Mouse (Mus musculus) embryonic facial prominence, embryonic 13.5 days (tissue): Measurements from ENCODE around the gene Rorb. TPM values are rescaled to one million over a fixed set of nuclear protein-coding genes. Genes with fewer than 3 reads are reported as not detected.

Source experiments
- ATAC-seq: fragments of 200-750 bp; cut with Nextera tagmentation; 2 replicates; pipeline ENCODE4 v1.8.0; 2017; ENCODE audit warnings: low read depth; ENCODE audit not compliant: insufficient number of reproducible peaks, insufficient read depth, low FRiP score, low TSS enrichment
- H3K27ac ChIP-seq: fragments of 300-500 bp; sonication (generic); 2 replicates; pipeline ENCODE4 v1.5.1; 2015; ENCODE audit warnings: moderate library complexity, mild to moderate bottlenecking, inconsistent platforms
- H3K27me3 ChIP-seq: fragments of 300-500 bp; sonication (generic); 2 replicates; pipeline ENCODE4 v1.6.1; 2015; ENCODE audit warnings: mild to moderate bottlenecking, inconsistent platforms
- H3K36me3 ChIP-seq: fragments of 300-500 bp; sonication (generic); 2 replicates; pipeline ENCODE4 v1.6.1; 2015; ENCODE audit warnings: mild to moderate bottlenecking, inconsistent platforms
- H3K4me1 ChIP-seq: fragments of 300-500 bp; sonication (generic); 2 replicates; pipeline ENCODE4 v1.6.1; 2015; ENCODE audit warnings: inconsistent platforms
- H3K4me2 ChIP-seq: fragments of 300-500 bp; sonication (generic); 2 replicates; pipeline ENCODE4 v1.6.1; 2015; ENCODE audit warnings: moderate library complexity, mild to moderate bottlenecking, inconsistent platforms
- H3K4me3 ChIP-seq: fragments of 300-500 bp; sonication (generic); 2 replicates; pipeline ENCODE4 v1.5.1; 2015; ENCODE audit warnings: mild to moderate bottlenecking, inconsistent platforms
- H3K9ac ChIP-seq: fragments of 300-500 bp; sonication (generic); 2 replicates; pipeline ENCODE4 v1.6.1; 2015; ENCODE audit warnings: mild to moderate bottlenecking, inconsistent platforms
- H3K9me3 ChIP-seq: fragments of 300-500 bp; sonication (generic); 2 replicates; pipeline ENCODE4 v1.6.1; 2016; ENCODE audit warnings: inconsistent platforms
- WGBS: fragments of 180-500 bp; shearing (Covaris S2); methylation state at CpG from one replicate; pipeline ENCODE4 v1.1.7; 2015; ENCODE audit warnings: mixed read lengths; 5-methylcytosine and 5-hydroxymethylcytosine counted together
- polyA plus RNA-seq: library from polyadenylated mRNA; unstranded; fragments of >200 nt; fragmentation: Nextera tagmentation; extraction: Ambion mirVana; gene quantifications from 2 replicates; pipeline ENCODE4 v1.2.1, GENCODE M21; 2015

The Rorb gene
- polyA plus RNA-seq, 1 experiment from 2014 or later: 2.2 TPM

GRCm38 (mm10) chr19:19004023-19004656 is 106.9 kb downstream of the Rorb start:
- Histone ChIP-seq H3K4me2 (no peak overlapping the region), H3K9ac (no peak overlapping the region), H3K36me3 (no peaks in the 10 kb centered on the region), H3K9me3 (no peaks in the 10 kb centered on the region), H3K4me1 (no peaks in the 10 kb centered on the region; the same call in 1 of the 2 replicates), H3K27me3 (no peaks in the 10 kb centered on the region), H3K27ac (no peak overlapping the region), H3K4me3 (no peak overlapping the region)
- ATAC-seq: no peak
- 65% methylated on average over 8 of the region's 11 CpGs for WGBS

- 90% methylated on average over 8 of the region's 8 CpGs for WGBS
Measured at GRCm38 (mm10) chr19:18998966-18999365, 112.0 kb downstream of the Rorb start.

GRCm38 (mm10) chr19:18997711-18998110 is 113.3 kb downstream of the Rorb start:
- Histone ChIP-seq H3K4me1 (no peaks in the 10 kb centered on the region), H3K9ac (no peak overlapping the region), H3K4me3 (no peak overlapping the region), H3K27ac (no peak overlapping the region), H3K4me2 (no peak overlapping the region), H3K36me3 (no peaks in the 10 kb centered on the region), H3K27me3 (no peaks in the 10 kb centered on the region), H3K9me3 (no peaks in the 10 kb centered on the region)
- 49% methylated on average over 1 of the region's 1 CpGs for WGBS
- no peak for ATAC-seq

More at GRCm38 (mm10) chr19:18998966-18999365, 112.0 kb downstream of the Rorb start:
- H3K4me3 ChIP-seq: no peak overlapping the region
- no peak overlapping the region for H3K27ac ChIP-seq
- H3K4me1 ChIP-seq: no peaks in the 10 kb centered on the region
- H3K9me3 ChIP-seq: no peaks in the 10 kb centered on the region
- no peak overlapping the region for H3K4me2 ChIP-seq
- H3K9ac ChIP-seq: no peak overlapping the region
- no peak for ATAC-seq
- no peaks in the 10 kb centered on the region for H3K36me3 ChIP-seq
- H3K27me3 ChIP-seq: no peaks in the 10 kb centered on the region

- no peak overlapping the region for H3K27ac ChIP-seq
- no peaks in the 10 kb centered on the region for H3K4me1 ChIP-seq
- no peak for ATAC-seq
- H3K27me3 ChIP-seq: no peaks in the 10 kb centered on the region
- 69% methylated on average over 5 of the region's 5 CpGs for WGBS
- no peak overlapping the region for H3K4me2 ChIP-seq
- no peaks in the 10 kb centered on the region for H3K9me3 ChIP-seq
- H3K36me3 ChIP-seq: no peaks in the 10 kb centered on the region
- no peak overlapping the region for H3K4me3 ChIP-seq
- H3K9ac ChIP-seq: no peak overlapping the region
Measured at GRCm38 (mm10) chr19:18979996-18980395, 131.0 kb downstream of the Rorb start.

GRCm38 (mm10) chr19:18974796-18975660 is 136.0 kb downstream of the Rorb start:
- Histone ChIP-seq H3K4me1 (no peaks in the 10 kb centered on the region), H3K4me3 (no peak overlapping the region), H3K27me3 (no peaks in the 10 kb centered on the region), H3K36me3 (no peaks in the 10 kb centered on the region), H3K9me3 (no peaks in the 10 kb centered on the region), H3K27ac (no peak overlapping the region), H3K4me2 (no peak overlapping the region), H3K9ac (no peak overlapping the region)
- ATAC-seq: no peak
- 57% methylated on average over 5 of the region's 5 CpGs for WGBS

GRCm38 (mm10) chr19:18969386-18969785 is 141.6 kb downstream of the Rorb start:
- no peak for ATAC-seq
- Histone ChIP-seq H3K9ac (no peak overlapping the region), H3K36me3 (no peaks in the 10 kb centered on the region), H3K27me3 (no peaks in the 10 kb centered on the region), H3K4me3 (no peak overlapping the region), H3K4me2 (no peak overlapping the region), H3K4me1 (no peaks in the 10 kb centered on the region), H3K27ac (no peak overlapping the region), H3K9me3 (no peaks in the 10 kb centered on the region)
- WGBS: 57% methylated on average over 8 of the region's 8 CpGs

GRCm38 (mm10) chr19:18967307-18967706 is 143.7 kb downstream of the Rorb start:
- Histone ChIP-seq H3K4me2 (no peak overlapping the region), H3K36me3 (no peaks in the 10 kb centered on the region), H3K27ac (no peak overlapping the region), H3K9ac (no peak overlapping the region), H3K4me1 (no peaks in the 10 kb centered on the region), H3K9me3 (no peaks in the 10 kb centered on the region), H3K27me3 (no peaks in the 10 kb centered on the region), H3K4me3 (no peak overlapping the region)
- no peak for ATAC-seq
- WGBS: 81% methylated on average over 4 of the region's 4 CpGs

- Histone ChIP-seq H3K9ac (no peak overlapping the region), H3K36me3 (no peaks in the 10 kb centered on the region), H3K4me1 (no peaks in the 10 kb centered on the region), H3K27me3 (no peaks in the 10 kb centered on the region), H3K4me3 (no peak overlapping the region), H3K9me3 (no peaks in the 10 kb centered on the region), H3K4me2 (no peak overlapping the region), H3K27ac (no peak overlapping the region)
- 11% methylated on average over 3 of the region's 3 CpGs for whole genome bisulfite sequencing
- no peak for ATAC-seq
Measured at GRCm38 (mm10) chr19:18959862-18960261, 151.1 kb downstream of the Rorb start.

GRCm38 (mm10) chr19:18952806-18953205 is 158.2 kb downstream of the Rorb start:
- no peak overlapping the region for H3K4me2 ChIP-seq
- H3K36me3 ChIP-seq: no peaks in the 10 kb centered on the region; the same call in 1 of the 2 replicates
- 81% methylated on average over 3 of the region's 3 CpGs for WGBS
- H3K9ac ChIP-seq: no peak overlapping the region
- no peaks in the 10 kb centered on the region for H3K27me3 ChIP-seq
- ATAC-seq: no peak
- no peak overlapping the region for H3K4me3 ChIP-seq
- H3K9me3 ChIP-seq: no peaks in the 10 kb centered on the region
- H3K4me1 ChIP-seq: no peaks in the 10 kb centered on the region
- H3K27ac ChIP-seq: no peak overlapping the region

GRCm38 (mm10) chr19:18947193-18947592 is 163.8 kb downstream of the Rorb start:
- ATAC-seq: no peak
- no peaks in the 10 kb centered on the region; the same call in 1 of the 2 replicates for H3K36me3 ChIP-seq
- H3K9ac ChIP-seq: no peak overlapping the region
- no peaks in the 10 kb centered on the region for H3K27me3 ChIP-seq
- whole genome bisulfite sequencing: 72% methylated on average over 3 of the region's 3 CpGs
- no peaks in the 10 kb centered on the region for H3K4me1 ChIP-seq
- H3K4me2 ChIP-seq: no peak overlapping the region
- H3K9me3 ChIP-seq: no peaks in the 10 kb centered on the region
- H3K4me3 ChIP-seq: no peak overlapping the region
- H3K27ac ChIP-seq: no peak overlapping the region

- Histone ChIP-seq H3K4me2 (no peak overlapping the region), H3K9me3 (no peaks in the 10 kb centered on the region), H3K4me1 (no peaks in the 10 kb centered on the region), H3K36me3 (no peaks in the 10 kb centered on the region), H3K9ac (no peak overlapping the region), H3K27me3 (no peaks in the 10 kb centered on the region), H3K4me3 (no peak overlapping the region), H3K27ac (no peak overlapping the region)
- WGBS: 87% methylated on average over 3 of the region's 3 CpGs
- no peak for ATAC-seq
Measured at GRCm38 (mm10) chr19:18945265-18945664, 165.7 kb downstream of the Rorb start.

- Histone ChIP-seq H3K27me3 (no peaks in the 10 kb centered on the region), H3K9ac (no peak overlapping the region), H3K9me3 (no peaks in the 10 kb centered on the region), H3K4me3 (no peak overlapping the region), H3K27ac (no peak overlapping the region), H3K36me3 (no peaks in the 10 kb centered on the region), H3K4me1 (no peaks in the 10 kb centered on the region), H3K4me2 (no peak overlapping the region)
- ATAC-seq: no peak
- WGBS: 86% methylated on average over 6 of the region's 6 CpGs
Measured at GRCm38 (mm10) chr19:18941391-18941790, 169.6 kb downstream of the Rorb start.
